Mouse (Mus musculus) stomach, embryonic 16.5 days (tissue): ENCODE measurements around the gene A430005L14Rik. TPM values are rescaled to one million over a fixed set of nuclear protein-coding genes. Genes with fewer than 3 reads are reported as not detected.
"Not testable (repeated sequence)": the region's sequence is repeated elsewhere in the genome, so short reads cannot be mapped to it uniquely, and the experiment has no call there.

ENCODE experiments used
- ATAC-seq: fragments of 200-750 bp; cut with Nextera tagmentation; 2 replicates; pipeline ENCODE4 v1.8.0; 2017; ENCODE audit warnings: moderate number of reproducible peaks, moderate TSS enrichment; ENCODE audit not compliant: insufficient read depth, low FRiP score
- H3K27ac ChIP-seq: fragments of 300-500 bp; sonication (generic); 2 replicates; pipeline ENCODE4 v1.5.1; 2014; ENCODE audit warnings: low read length
- H3K27me3 ChIP-seq: fragments of 300-500 bp; sonication (generic); 2 replicates; pipeline ENCODE4 v1.6.1; 2014; ENCODE audit warnings: low read length, control low read depth, mixed read lengths; ENCODE audit not compliant: control insufficient read depth, insufficient read depth
- H3K36me3 ChIP-seq: fragments of 300-500 bp; sonication (generic); 2 replicates; pipeline ENCODE4 v1.6.1; 2014; ENCODE audit warnings: low read length; ENCODE audit not compliant: control insufficient read depth, insufficient read depth
- H3K4me1 ChIP-seq: fragments of 300-500 bp; sonication (generic); 2 replicates; pipeline ENCODE4 v1.6.1; 2014; ENCODE audit warnings: low read length, control low read depth, mixed read lengths; ENCODE audit not compliant: control insufficient read depth, insufficient read depth
- H3K4me2 ChIP-seq: fragments of 300-500 bp; sonication (generic); 2 replicates; pipeline ENCODE4 v1.6.1; 2014; ENCODE audit warnings: low read depth, low read length, mixed read lengths
- H3K4me3 ChIP-seq: fragments of 300-500 bp; sonication (generic); replicated peaks from 2 replicates; pipeline ENCODE4 v1.5.1; 2014; ENCODE audit warnings: mild to moderate bottlenecking, low read length
- H3K9ac ChIP-seq: fragments of 300-500 bp; sonication (generic); 2 replicates; pipeline ENCODE4 v1.6.1; 2014; ENCODE audit warnings: low read length
- H3K9me3 ChIP-seq: fragments of 300-500 bp; sonication (generic); replicated peaks from 2 replicates; pipeline ENCODE4 v1.6.1; 2016; ENCODE audit warnings: low read length, control low read depth; ENCODE audit not compliant: control insufficient read depth
- WGBS: fragments of 180-500 bp; shearing (Covaris S2); extraction: QIAGEN DNeasy Blood & Tissue Kit; methylation state at CpG from one replicate; pipeline ENCODE4 v1.1.7; 2014; 5-methylcytosine and 5-hydroxymethylcytosine counted together
- polyA plus RNA-seq: library from polyadenylated mRNA; unstranded; fragments of >200 nt; fragmentation: Nextera tagmentation; extraction: Ambion mirVana; gene quantifications from 2 replicates; pipeline ENCODE4 v1.2.1, GENCODE M21; 2015

A430005L14Rik gene
- 62.9 and 65.2 TPM in 2 replicates for polyA plus RNA-seq

DNA sequence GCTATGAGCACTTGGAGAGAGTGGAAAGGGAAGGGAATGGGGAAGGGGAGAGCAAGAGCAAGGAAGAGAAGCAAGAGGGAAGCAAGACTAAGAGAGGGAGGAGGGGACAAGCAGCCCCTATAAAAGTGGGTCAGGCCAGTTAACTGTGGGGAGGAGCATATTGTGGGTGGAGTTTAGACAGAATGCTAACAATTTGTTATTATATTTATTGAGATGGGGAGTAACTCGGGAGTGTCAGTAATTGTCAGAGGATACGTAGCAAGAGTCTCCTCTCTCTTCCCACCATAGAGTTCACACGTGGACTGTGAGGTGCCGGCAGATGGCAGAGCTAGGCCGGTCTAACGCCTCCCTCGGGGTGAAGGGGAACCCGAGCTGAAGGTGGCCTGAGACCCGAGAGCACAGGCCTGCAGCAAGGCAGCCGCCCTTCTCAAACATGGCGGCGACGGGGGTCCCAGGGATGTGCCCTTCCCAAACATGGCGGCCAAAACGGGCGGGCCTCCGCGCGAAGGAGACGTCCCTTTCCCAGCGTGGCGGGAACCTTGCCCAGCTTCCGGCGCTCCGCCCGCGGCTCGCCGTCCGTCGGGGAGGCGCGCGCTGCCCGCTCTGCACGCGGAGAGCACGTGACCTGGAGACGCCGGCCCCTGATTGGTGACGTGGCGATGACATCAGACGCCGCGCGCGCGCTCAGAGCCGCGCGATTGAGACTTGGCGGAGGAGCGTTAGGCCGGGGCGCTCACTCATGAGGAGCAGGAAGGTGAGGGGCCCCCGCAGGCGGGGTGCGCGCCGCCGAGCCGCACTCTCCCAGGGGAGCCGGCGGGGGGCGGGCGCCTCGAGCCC lies at the start of gene A430005L14Rik:
Gene A430005L14Rik (plus strand): TSS at position 669 of the 837 bp plus-strand sequence.
- 1% methylated on average over 61 of the region's 67 CpGs for WGBS
- Histone ChIP-seq H3K36me3 (peaks cover 7% of the 10 kb centered on the region; the same call in 1 of the 2 replicates), H3K27me3 (no peaks in the 10 kb centered on the region), H3K27ac (peak within 1 kb of the TSS; percentile 90), H3K4me3 (peak within 1 kb of the TSS; percentile 65), H3K9me3 (no peaks in the 10 kb centered on the region), H3K9ac (peak within 1 kb of the TSS; percentile 89), H3K4me1 (peaks cover 10% of the 10 kb centered on the region), H3K4me2 (peak within 1 kb of the TSS; percentile 68)
- ATAC-seq: peak; percentile 96

GRCm38 (mm10) chr4:153907573-153907972 lies 49.5 kb upstream of the A430005L14Rik start:
- Histone ChIP-seq H3K36me3 (no peaks in the 10 kb centered on the region), H3K9ac (no peak overlapping the region), H3K27me3 (no peaks in the 10 kb centered on the region), H3K27ac (no peak overlapping the region), H3K4me3 (no peak overlapping the region), H3K4me2 (no peak overlapping the region), H3K4me1 (no peaks in the 10 kb centered on the region), H3K9me3 (no peaks in the 10 kb centered on the region)
- no peak for ATAC-seq
- 17% methylated on average over 11 of the region's 11 CpGs for WGBS

DNA sequence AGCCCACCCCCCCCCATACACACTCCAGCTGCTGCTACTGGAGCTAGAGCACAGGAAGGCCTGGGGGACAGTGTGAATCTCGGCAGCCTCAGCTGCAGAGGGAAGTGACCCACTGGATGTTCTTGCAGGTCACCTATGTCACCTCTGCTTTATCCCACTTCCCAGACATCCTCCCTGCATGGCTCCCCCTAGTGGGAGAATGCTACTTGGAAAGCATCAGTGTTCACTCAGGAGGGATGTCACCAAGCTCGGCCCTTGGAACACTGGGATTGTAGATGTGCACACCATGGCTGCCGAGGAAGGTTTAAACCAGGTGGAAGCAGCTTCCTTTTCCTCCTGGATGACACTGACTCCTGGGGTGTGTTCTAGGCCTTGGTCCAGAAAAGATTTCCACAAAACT lies 43.4 kb upstream of the A430005L14Rik start:
- Histone ChIP-seq H3K4me1 (no peaks in the 10 kb centered on the region), H3K36me3 (no peaks in the 10 kb centered on the region), H3K9ac (no peak overlapping the region), H3K27ac (no peak overlapping the region), H3K9me3 (no peaks in the 10 kb centered on the region), H3K27me3 (no peaks in the 10 kb centered on the region), H3K4me3 (no peak overlapping the region), H3K4me2 (no peak overlapping the region)
- no peak for ATAC-seq
- 68% methylated on average over 3 of the region's 3 CpGs for WGBS

GRCm38 (mm10) chr4:153917773-153918500 lies 39.1 kb upstream of the A430005L14Rik start:
- no peak overlapping the region for H3K27ac ChIP-seq
- H3K9me3 ChIP-seq: no peaks in the 10 kb centered on the region
- H3K4me2 ChIP-seq: no peak overlapping the region
- H3K36me3 ChIP-seq: no peaks in the 10 kb centered on the region
- no peak overlapping the region for H3K4me3 ChIP-seq
- no peaks in the 10 kb centered on the region for H3K4me1 ChIP-seq
- H3K9ac ChIP-seq: no peak overlapping the region
- 30% methylated on average over 8 of the region's 8 CpGs for WGBS
- ATAC-seq: no peak
- H3K27me3 ChIP-seq: no peaks in the 10 kb centered on the region

- Histone ChIP-seq H3K4me3 (no peak overlapping the region), H3K27ac (no peak overlapping the region), H3K4me1 (no peaks in the 10 kb centered on the region), H3K27me3 (no peaks in the 10 kb centered on the region), H3K9me3 (no peaks in the 10 kb centered on the region), H3K36me3 (no peaks in the 10 kb centered on the region), H3K4me2 (no peak overlapping the region), H3K9ac (no peak overlapping the region)
- no peak for ATAC-seq
- WGBS: 61% methylated on average over 9 of the region's 9 CpGs
Measured at GRCm38 (mm10) chr4:153920517-153921233, 36.4 kb upstream of the A430005L14Rik start.

GRCm38 (mm10) chr4:153922090-153922489 lies 34.9 kb upstream of the A430005L14Rik start:
- H3K9me3 ChIP-seq, H3K36me3 ChIP-seq, H3K27me3 ChIP-seq, H3K4me3 ChIP-seq, H3K27ac ChIP-seq, H3K9ac ChIP-seq, H3K4me2 ChIP-seq, ATAC-seq, H3K4me1 ChIP-seq: not testable (repeated sequence)
- WGBS: 35% methylated on average over 4 of the region's 4 CpGs

- no peaks in the 10 kb centered on the region for H3K27me3 ChIP-seq
- H3K36me3 ChIP-seq: no peaks in the 10 kb centered on the region
- no peak overlapping the region for H3K9ac ChIP-seq
- H3K4me2 ChIP-seq: no peak overlapping the region
- no peak overlapping the region for H3K27ac ChIP-seq
- no peaks in the 10 kb centered on the region for H3K4me1 ChIP-seq
- no peak for ATAC-seq
- H3K9me3 ChIP-seq: no peaks in the 10 kb centered on the region
- no peak overlapping the region for H3K4me3 ChIP-seq
- 85% methylated on average over 11 of the region's 11 CpGs for WGBS
Measured at GRCm38 (mm10) chr4:153928772-153929299, 28.2 kb upstream of the A430005L14Rik start.

GRCm38 (mm10) chr4:153929425-153929824 lies 27.6 kb upstream of the A430005L14Rik start:
- Histone ChIP-seq H3K27me3 (no peaks in the 10 kb centered on the region), H3K4me1 (no peaks in the 10 kb centered on the region), H3K9me3 (no peaks in the 10 kb centered on the region), H3K36me3 (no peaks in the 10 kb centered on the region), H3K27ac (no peak overlapping the region), H3K4me2 (no peak overlapping the region), H3K4me3 (no peak overlapping the region), H3K9ac (no peak overlapping the region)
- 57% methylated on average over 10 of the region's 10 CpGs for WGBS
- ATAC-seq: no peak
